Comparison of ENCODE assay signal across 12 mouse cellular contexts in genomic region chr5:52630541-52630940, GRCm38 (mm10).
"Had no signal": no experiment of that assay in that cellular context is flagged by ENCODE, and none has a peak within 500 bp of the region (broad histone marks: within the 10 kb centered on the region; RNA-seq: fewer than 3 reads in every experiment).

No protein-coding gene starts in this region.

- DNase-seq: kidney, adult 11 months; kidney, adult 8-10 months; kidney, postnatal 10 days; kidney, postnatal 36 days; layer of hippocampus, postnatal 36 days; liver, embryonic 13.5 days; lung, adult 2 months; lung, postnatal 14 days; retina, postnatal 1 day; right cerebral cortex, postnatal 25 days; thymus, adult 2 months; thymus, postnatal 25 days had no signal
